Mouse (Mus musculus): ENCODE measurements around the gene Pgd. TPM values are rescaled to one million over a fixed set of nuclear protein-coding genes. Genes with fewer than 3 reads are reported as not detected.
"Not testable (repeated sequence)": the region's sequence is repeated elsewhere in the genome, so short reads cannot be mapped to it uniquely, and the experiment has no call there.

Gene Pgd
- 113 and 116 TPM in 2 replicates for polyA plus RNA-seq (2015; fragmentation: Nextera tagmentation; extraction: Ambion mirVana)

DNA sequence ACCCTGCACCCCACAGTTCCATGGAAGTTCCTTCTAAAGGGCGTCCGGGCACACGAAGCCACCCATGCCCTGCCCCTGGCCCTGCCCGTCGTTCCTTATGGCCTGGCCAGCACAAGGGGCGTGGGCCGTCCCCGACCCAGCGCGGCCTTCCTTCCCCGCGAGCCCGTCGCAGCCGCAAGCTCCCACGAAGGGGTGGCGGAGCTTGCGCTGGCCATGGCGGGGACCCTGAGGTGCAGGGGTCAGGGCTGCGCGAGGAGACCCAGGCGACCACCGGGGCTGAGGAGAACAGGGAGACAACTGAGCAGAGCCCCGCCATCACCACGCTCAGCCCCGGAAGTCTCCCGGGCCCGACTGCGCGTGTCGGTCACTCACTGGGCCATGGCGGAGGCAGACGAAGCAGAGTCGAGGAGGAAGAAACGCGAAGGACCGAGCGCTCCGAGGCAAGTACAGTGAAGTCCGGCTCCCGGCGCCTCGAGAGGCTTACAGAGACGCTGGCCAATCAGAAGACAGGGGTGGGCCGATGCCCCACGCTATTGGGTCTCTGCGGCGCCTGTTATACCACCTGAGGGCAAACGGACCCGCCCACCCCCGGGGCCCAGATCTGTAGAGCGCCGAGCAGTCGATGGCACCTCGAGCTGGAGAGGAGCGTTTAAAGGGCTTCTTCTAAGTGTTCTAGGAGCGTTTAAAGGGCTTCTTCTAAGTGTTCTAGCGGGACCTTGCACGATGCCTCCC is at the start of gene Pgd:
Gene Pgd (minus strand): TSS at position 557 of the 732 bp plus-strand sequence.
- H3K36me3 ChIP-seq = peaks cover 32% of the 10 kb centered on the region
- H3K4me3 ChIP-seq = peak within 1 kb of the TSS; percentile 92
- peak within 1 kb of the TSS; percentile 91 for H3K9ac ChIP-seq
- peak within 1 kb of the TSS; percentile 89 for H3K4me2 ChIP-seq (replicated peaks)
- H3K27me3 ChIP-seq = no peaks in the 10 kb centered on the region
- peak; percentile 99 for ATAC-seq (ENCODE audit: low FRiP score, low read depth)
- peak within 1 kb of the TSS; percentile 79 for H3K27ac ChIP-seq
- no peaks in the 10 kb centered on the region for H3K9me3 ChIP-seq
- 0% methylated on average over 59 of the region's 59 CpGs for WGBS
- H3K4me1 ChIP-seq = peaks cover 10% of the 10 kb centered on the region

DNA sequence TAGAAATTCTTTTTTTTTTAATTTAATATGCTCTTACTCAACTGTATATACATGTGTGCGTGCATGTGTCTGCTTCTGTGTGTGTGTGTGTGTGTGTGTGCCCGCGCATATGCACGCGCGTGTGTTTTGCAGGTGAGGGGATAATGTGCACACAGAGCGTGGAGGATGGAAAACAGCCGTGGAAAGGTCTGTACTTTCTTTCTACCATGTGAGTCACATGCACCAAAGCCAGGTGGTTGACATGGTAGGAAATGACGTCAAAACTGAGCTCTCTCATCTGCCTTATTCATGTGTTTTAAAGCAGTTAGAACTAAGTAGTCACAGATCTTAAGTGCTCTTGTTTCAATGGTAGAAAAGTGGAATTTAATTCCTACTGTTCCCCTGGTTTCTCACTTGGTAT is 49.4 kb upstream of the Pgd start:
- Histone ChIP-seq H3K4me1 (peaks cover 9% of the 10 kb centered on the region), H3K9me3 (no peaks in the 10 kb centered on the region), H3K36me3 (peaks cover 68% of the 10 kb centered on the region), H3K27ac (no peak overlapping the region), H3K9ac (no peak overlapping the region), H3K4me2 (replicated peaks) (no peak overlapping the region), H3K4me3 (no peak overlapping the region), H3K27me3 (no peaks in the 10 kb centered on the region)
- 62% methylated on average over 9 of the region's 9 CpGs for WGBS
- ATAC-seq (ENCODE audit: low FRiP score, low read depth) = no peak

DNA sequence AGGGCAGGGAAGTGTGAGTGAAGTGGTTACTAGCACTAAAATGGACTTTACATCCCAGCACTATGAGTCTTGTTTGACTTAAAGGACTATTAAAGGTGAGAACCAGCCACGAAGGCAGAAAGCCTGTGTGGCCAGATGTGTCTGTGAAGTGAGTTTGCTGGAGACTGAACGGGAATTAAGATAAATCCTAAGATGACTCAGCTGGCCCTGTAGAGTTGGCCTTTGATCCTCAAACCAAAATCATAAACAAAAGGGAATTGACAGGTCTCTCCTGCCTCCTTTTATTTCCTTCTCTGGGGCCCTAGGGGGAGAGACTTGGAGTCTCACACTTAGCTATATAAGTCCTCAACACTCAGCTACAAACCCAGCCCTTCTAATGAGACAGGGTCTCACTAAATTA is 48.8 kb upstream of the Pgd start:
- Histone ChIP-seq H3K4me2 (replicated peaks) (no peak overlapping the region), H3K4me3 (no peak overlapping the region), H3K36me3 (peaks cover 66% of the 10 kb centered on the region), H3K9ac (no peak overlapping the region), H3K9me3 (no peaks in the 10 kb centered on the region), H3K27me3 (no peaks in the 10 kb centered on the region), H3K27ac (no peak overlapping the region), H3K4me1 (peaks cover 9% of the 10 kb centered on the region)
- no peak for ATAC-seq (ENCODE audit: low FRiP score, low read depth)
- 17% methylated on average over 2 of the region's 2 CpGs for WGBS

DNA sequence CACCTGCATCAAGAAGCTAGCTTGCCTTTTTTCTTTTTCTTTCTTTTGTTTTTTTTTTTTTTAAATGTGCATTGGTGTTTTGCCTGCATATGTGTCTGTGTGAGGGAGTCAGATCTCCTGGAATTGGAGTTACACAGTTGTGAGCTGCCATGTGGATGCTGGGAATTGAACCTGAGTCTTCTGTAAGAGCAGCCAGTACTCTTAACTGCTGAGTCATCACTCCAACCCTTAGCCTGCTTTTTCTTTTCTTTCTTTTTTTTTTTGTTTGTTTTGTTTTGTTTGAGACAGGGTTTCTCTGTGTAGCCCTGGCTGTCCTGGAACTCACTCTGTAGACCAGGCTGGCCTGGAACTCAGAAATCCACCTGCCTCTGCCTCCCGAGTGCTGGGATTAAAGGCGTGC is 47.9 kb upstream of the Pgd start:
- H3K27me3 ChIP-seq; H3K27ac ChIP-seq; H3K9ac ChIP-seq; H3K4me1 ChIP-seq; H3K4me3 ChIP-seq; H3K9me3 ChIP-seq; H3K4me2 ChIP-seq (replicated peaks); ATAC-seq (ENCODE audit: low FRiP score, low read depth): not testable (repeated sequence)
- H3K36me3 ChIP-seq = peaks cover 66% of the 10 kb centered on the region
- 100% methylated on average over 2 of the region's 2 CpGs for WGBS

DNA sequence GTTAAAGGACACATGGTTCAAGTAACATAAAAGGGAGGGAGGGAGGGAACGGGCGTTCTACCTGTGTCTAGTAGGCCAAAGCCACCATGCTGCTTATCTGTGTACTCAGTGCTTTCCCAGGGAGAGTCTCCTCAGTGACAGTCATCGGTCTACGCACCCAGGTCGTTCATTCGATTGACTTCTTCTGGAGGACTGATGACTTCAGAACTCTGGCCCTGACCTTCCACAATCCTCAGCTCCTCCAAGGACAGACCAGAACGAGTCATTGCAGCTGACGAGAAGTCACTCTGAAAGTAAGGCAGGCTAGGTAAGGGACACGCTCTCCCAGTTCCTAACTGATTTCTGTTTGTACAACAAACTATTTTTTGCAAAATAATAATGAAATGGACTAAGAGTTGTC is 46.9 kb upstream of the Pgd start:
- no peak overlapping the region for H3K4me2 ChIP-seq (replicated peaks)
- H3K36me3 ChIP-seq = peaks cover 65% of the 10 kb centered on the region
- no peak overlapping the region for H3K9ac ChIP-seq
- H3K4me3 ChIP-seq = no peak overlapping the region
- peaks cover 9% of the 10 kb centered on the region for H3K4me1 ChIP-seq
- WGBS = 91% methylated on average over 9 of the region's 9 CpGs
- H3K27ac ChIP-seq = no peak overlapping the region
- ATAC-seq (ENCODE audit: low FRiP score, low read depth) = no peak
- H3K27me3 ChIP-seq = no peaks in the 10 kb centered on the region
- H3K9me3 ChIP-seq = no peaks in the 10 kb centered on the region

DNA sequence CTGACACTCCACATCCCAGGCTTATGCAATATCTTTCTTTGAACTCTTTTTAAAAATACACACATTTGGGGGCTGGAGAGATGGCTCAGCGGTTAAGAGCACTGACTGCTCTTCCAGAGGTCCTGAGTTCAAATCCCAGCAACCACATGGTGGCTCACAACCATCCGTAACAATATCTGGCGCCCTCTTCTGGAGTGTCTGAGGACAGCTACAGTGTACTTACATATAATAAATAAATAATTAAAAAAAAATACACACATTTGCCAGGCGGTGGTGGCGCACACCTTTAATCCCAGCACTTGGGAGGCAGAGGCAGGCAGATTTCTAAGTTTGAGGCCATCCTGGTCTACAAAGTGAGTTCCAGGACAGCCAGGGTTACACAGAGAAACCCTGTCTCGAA is 44.9 kb upstream of the Pgd start:
- 93% methylated on average over 6 of the region's 6 CpGs for WGBS
- not testable (repeated sequence) for H3K4me2 ChIP-seq (replicated peaks); H3K4me1 ChIP-seq; H3K4me3 ChIP-seq; H3K9me3 ChIP-seq; H3K9ac ChIP-seq; H3K27ac ChIP-seq; ATAC-seq (ENCODE audit: low FRiP score, low read depth); H3K27me3 ChIP-seq
- peaks cover 77% of the 10 kb centered on the region for H3K36me3 ChIP-seq

DNA sequence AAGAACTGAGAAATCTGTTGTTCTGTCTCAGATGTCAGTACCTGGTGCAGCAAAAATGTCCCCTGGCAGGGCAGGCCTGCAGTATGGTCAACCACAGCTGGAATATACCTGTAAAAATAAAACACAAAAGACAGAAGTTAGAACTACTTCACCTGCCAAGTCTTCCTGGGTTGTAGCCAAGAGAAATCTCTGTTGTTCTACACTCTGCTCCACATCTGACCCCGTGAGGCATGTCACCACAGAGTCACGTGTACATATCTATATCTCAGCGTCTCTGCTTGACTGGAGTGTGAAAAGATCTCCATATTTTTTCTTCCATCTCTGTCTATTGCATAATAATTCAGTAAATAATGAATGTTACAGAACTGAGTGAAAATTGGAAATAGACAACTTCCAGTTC is 35.9 kb upstream of the Pgd start:
- Histone ChIP-seq H3K4me2 (replicated peaks) (no peak overlapping the region), H3K27ac (no peak overlapping the region), H3K9ac (no peak overlapping the region), H3K4me3 (no peak overlapping the region), H3K36me3 (peaks cover 76% of the 10 kb centered on the region), H3K4me1 (no peaks in the 10 kb centered on the region), H3K27me3 (no peaks in the 10 kb centered on the region), H3K9me3 (no peaks in the 10 kb centered on the region)
- no peak for ATAC-seq (ENCODE audit: low FRiP score, low read depth)
- 85% methylated on average over 3 of the region's 3 CpGs for WGBS

DNA sequence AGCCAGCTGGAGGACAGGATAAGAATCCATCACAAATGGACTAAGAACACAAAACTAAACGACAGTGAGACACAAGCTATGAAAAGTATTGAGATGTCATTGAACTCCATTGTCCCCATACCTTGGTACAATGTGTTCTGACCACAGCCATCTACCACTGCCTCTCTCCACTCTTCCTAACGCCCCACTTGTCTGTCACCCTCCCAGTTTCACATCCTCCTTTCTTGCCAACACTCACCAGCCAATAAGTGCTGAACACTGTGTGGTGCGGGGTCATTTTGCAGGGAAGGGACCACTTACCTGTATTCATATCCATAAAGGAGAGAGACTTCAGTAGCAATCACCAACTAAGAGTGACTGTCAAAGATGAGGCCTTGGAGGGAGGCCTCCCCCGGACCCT is 34.5 kb upstream of the Pgd start:
- Histone ChIP-seq H3K36me3 (peaks cover 69% of the 10 kb centered on the region), H3K27ac (no peak overlapping the region), H3K9ac (no peak overlapping the region), H3K4me2 (replicated peaks) (no peak overlapping the region), H3K4me1 (no peaks in the 10 kb centered on the region), H3K4me3 (no peak overlapping the region), H3K27me3 (no peaks in the 10 kb centered on the region), H3K9me3 (no peaks in the 10 kb centered on the region)
- ATAC-seq (ENCODE audit: low FRiP score, low read depth) = no peak
- WGBS = 91% methylated on average over 4 of the region's 4 CpGs

DNA sequence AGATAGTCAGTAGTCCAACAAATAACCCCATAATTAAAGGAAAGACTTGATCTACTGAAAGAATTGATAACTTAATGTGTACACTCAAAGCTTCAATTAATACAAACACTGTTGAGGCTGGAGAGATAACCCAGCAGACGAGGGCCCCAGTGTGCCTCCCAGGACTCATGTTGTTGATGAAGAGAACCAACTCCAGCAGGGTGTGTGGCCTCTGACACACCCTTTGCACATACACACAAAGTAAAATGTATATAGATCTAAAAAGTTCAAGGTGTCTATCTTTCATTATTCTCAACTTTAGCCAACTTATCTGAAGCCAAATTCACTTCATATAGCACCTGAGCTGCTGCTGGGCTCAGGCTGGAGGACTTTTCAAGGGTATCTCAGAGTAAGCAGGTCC is 30.6 kb upstream of the Pgd start:
- Histone ChIP-seq H3K4me3 (no peak overlapping the region), H3K27me3 (no peaks in the 10 kb centered on the region), H3K9me3 (no peaks in the 10 kb centered on the region), H3K9ac (no peak overlapping the region), H3K36me3 (peaks cover 69% of the 10 kb centered on the region), H3K27ac (no peak overlapping the region), H3K4me1 (no peaks in the 10 kb centered on the region), H3K4me2 (replicated peaks) (no peak overlapping the region)
- WGBS = 86% methylated on average over 1 of the region's 1 CpGs
- ATAC-seq (ENCODE audit: low FRiP score, low read depth) = no peak

DNA sequence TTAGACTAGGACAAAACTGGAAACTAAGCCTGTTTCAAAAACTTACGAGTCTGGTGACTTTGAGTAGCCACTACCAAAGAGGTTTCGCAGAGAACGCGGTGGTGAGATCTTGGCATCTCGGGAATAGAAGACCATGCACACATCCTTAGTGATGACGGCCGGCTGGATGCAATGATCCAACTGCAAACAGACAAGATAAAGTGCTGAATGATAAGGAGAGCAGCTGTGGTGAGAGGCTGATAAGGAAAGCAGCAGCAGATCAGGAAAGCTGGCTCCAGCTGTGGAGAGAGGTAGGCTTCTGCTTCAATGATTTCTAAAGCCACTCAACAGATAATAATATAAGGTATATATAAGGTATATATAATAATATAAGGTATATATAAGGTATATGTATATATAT is 24.5 kb upstream of the Pgd start:
- Histone ChIP-seq H3K4me2 (replicated peaks) (no peak overlapping the region), H3K27me3 (no peaks in the 10 kb centered on the region), H3K27ac (no peak overlapping the region), H3K4me3 (no peak overlapping the region), H3K4me1 (no peaks in the 10 kb centered on the region), H3K9me3 (no peaks in the 10 kb centered on the region), H3K9ac (no peak overlapping the region), H3K36me3 (peaks cover 74% of the 10 kb centered on the region)
- WGBS = 92% methylated on average over 7 of the region's 7 CpGs
- no peak for ATAC-seq (ENCODE audit: low FRiP score, low read depth)

DNA sequence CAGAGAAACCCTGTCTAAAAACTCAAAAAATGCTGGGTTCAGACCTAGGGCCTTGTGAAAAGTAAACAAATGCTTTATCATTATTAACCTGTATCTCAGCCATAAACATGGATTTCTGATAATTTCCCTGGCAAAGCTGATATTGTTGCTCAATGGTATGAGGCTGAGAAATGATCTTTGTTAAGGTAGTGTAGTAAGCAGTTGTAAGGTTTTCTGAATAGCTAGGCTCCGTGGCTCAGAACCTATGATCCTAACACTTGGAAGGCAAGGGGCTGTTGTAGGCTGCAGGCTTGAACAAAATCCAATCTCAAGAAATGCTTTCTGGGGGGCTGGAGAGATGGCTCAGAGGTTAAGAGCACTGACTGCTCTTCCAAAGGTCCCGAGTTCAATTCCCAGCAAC is 22.0 kb upstream of the Pgd start:
- no peak for ATAC-seq (ENCODE audit: low FRiP score, low read depth)
- peaks cover 86% of the 10 kb centered on the region for H3K36me3 ChIP-seq
- no peaks in the 10 kb centered on the region for H3K4me1 ChIP-seq
- WGBS = 83% methylated on average over 2 of the region's 2 CpGs
- no peak overlapping the region for H3K9ac ChIP-seq
- no peak overlapping the region for H3K4me2 ChIP-seq (replicated peaks)
- no peak overlapping the region for H3K4me3 ChIP-seq
- no peak overlapping the region for H3K27ac ChIP-seq
- H3K9me3 ChIP-seq = no peaks in the 10 kb centered on the region
- H3K27me3 ChIP-seq = no peaks in the 10 kb centered on the region

DNA sequence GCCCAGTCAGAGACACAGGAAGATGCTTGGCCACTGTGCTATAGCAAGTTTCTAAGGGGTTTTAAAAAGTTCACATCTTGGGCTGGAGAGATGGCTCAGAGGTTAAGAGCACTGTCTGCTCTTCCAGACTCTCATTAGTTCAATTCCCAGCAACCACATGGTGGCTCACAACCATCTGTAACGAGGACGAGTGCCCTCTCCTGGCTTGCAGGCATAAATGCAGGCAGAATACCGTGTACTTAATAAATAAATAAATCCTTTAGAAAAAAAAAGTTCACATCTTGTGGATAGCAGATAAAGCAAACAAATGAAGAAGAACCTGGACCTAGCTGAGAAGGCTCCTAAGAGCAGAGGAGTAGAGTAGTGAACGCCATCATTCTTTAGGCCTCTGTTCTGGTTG is 16.2 kb upstream of the Pgd start:
- 50% methylated on average over 4 of the region's 4 CpGs for WGBS
- Histone ChIP-seq H3K27ac (no peak overlapping the region), H3K4me1 (no peaks in the 10 kb centered on the region), H3K27me3 (no peaks in the 10 kb centered on the region), H3K4me2 (replicated peaks) (no peak overlapping the region), H3K9ac (no peak overlapping the region), H3K9me3 (no peaks in the 10 kb centered on the region), H3K4me3 (no peak overlapping the region), H3K36me3 (peaks cover 82% of the 10 kb centered on the region)
- ATAC-seq (ENCODE audit: low FRiP score, low read depth) = no peak

DNA sequence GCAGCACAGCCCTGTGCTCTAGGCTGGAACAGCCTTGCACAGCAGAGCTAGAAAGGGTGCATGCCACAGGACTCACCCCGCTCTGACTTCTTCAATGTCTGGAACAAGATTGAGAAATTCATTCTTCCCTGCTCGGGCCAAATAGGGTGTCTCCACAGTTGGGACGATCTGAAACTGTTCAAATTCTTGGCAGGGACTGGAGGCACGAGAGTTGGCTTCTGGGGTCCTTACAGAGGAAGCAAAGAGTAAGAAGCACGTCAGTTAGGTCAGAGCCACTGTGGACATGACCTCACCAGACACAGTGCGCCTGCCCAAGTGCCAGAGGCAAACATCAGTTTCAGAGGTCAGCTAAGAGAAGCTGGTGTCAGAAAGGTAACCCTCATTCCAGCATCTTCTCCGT is 15.6 kb upstream of the Pgd start:
- Histone ChIP-seq H3K4me1 (no peaks in the 10 kb centered on the region), H3K9me3 (no peaks in the 10 kb centered on the region), H3K27ac (no peak overlapping the region), H3K4me2 (replicated peaks) (no peak overlapping the region), H3K27me3 (no peaks in the 10 kb centered on the region), H3K36me3 (peaks cover 76% of the 10 kb centered on the region), H3K4me3 (no peak overlapping the region), H3K9ac (no peak overlapping the region)
- 88% methylated on average over 7 of the region's 7 CpGs for WGBS
- ATAC-seq (ENCODE audit: low FRiP score, low read depth) = no peak

Measured in limb, embryonic 13.5 days (tissue).